10 mouse cellular contexts compared by ENCODE assay signal in the genomic region with DNA sequence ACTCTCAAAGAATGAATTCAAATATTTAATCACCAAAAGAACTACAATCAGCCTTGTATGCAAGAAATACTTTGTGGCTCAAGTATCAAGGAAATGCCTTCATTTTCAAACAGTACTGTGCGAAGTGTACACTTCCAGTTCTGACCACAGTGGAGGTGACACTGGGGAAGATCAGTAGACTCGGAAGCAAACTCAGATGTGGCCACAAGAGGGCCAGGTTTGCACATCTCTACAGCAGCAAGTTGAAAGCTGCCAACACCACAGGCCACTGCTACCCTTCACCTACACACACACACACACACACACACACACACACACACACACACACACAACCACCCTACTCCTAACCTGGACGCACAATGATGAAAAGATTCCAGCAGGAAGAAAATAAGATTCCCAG.
DNase-seq lines count a peak whose midpoint lies in the region; ATAC-seq and TF ChIP-seq lines count a peak whose summit lies in the region.
"Had no signal": no experiment of that assay in that cellular context is flagged by ENCODE, and none has a peak within 500 bp of the region (broad histone marks: within the 10 kb centered on the region; RNA-seq: fewer than 3 reads in every experiment).

No protein-coding gene starts in this region.

- no peak overlapping the region for H3K4me2 ChIP-seq in liver, embryonic 11.5 days
- H3K4me2 ChIP-seq: embryonic facial prominence, embryonic 15.5 days had no signal

- peak; percentile 63 for TF ChIP-seq CTCF in liver, adult 2 months (IDR thresholded peaks at IDR 0.05; ENCODE audit: low read depth, low read length)

- 19% methylated on average over 3 of the region's 3 CpGs for WGBS in liver, adult 2 months
- 42% methylated on average over 3 of the region's 3 CpGs for WGBS in liver, embryonic 11.5 days

- no peak for TF ChIP-seq POLR2A in liver, adult 2 months (IDR thresholded peaks at IDR 0.05; ENCODE audit: extremely low read depth, insufficient read depth, low read length)

- no peak overlapping the region for H3K27ac ChIP-seq in liver, adult 2 months (replicated peaks; ENCODE audit: insufficient read depth, low read depth, low read length)
- H3K27ac ChIP-seq in liver, embryonic 11.5 days (ENCODE audit: low read depth, low read length): no peak overlapping the region
- H3K27ac ChIP-seq: embryonic facial prominence, embryonic 15.5 days had no signal

- peak; percentile 43 for DNase-seq in liver, adult 2 months (ENCODE audit: extremely low read depth, low read depth, low spot score)
- no peak for DNase-seq in liver, embryonic 11.5 days (ENCODE audit: low spot score)
- DNase-seq in adipocyte (ENCODE audit: low spot score): peak; percentile 24
- peak; percentile 62 for DNase-seq in embryo, embryonic 11 days
- peak; percentile 18 to 60 for DNase-seq in kidney, adult 8-10 months
- peak; percentile 69 to 71 for DNase-seq in lung, adult 18-20 months
- DNase-seq in right cerebral cortex, adult 2 months (ENCODE audit: low spot score in 2 of 2): peak; percentile 65 to 72
- no peak for DNase-seq in c-Kit-positive CD71-positive TER-119-positive erythroid progenitor cells, embryonic 14.5 days (ENCODE audit: low spot score)

- no peak overlapping the region for H3K9ac ChIP-seq in liver, adult 2 months (ENCODE audit: low read depth, low read length)
- H3K9ac ChIP-seq in liver, embryonic 11.5 days (ENCODE audit: low read depth, low read length): no peak overlapping the region
- H3K9ac ChIP-seq: embryonic facial prominence, embryonic 15.5 days had no signal

- H3K4me1 ChIP-seq in liver, adult 2 months (ENCODE audit: control insufficient read depth, insufficient read depth, low read length): no peaks in the 10 kb centered on the region
- no peaks in the 10 kb centered on the region for H3K4me1 ChIP-seq in liver, embryonic 11.5 days (replicated peaks; ENCODE audit: control insufficient read depth, insufficient read depth, low read length)
- H3K4me1 ChIP-seq: embryonic facial prominence, embryonic 15.5 days had no signal

- no peak overlapping the region for H3K4me3 ChIP-seq in liver, adult 2 months (ENCODE audit: insufficient read depth, low read depth, low read length)
- no peak overlapping the region for H3K4me3 ChIP-seq in liver, embryonic 11.5 days (ENCODE audit: low read depth, low read length)
- H3K4me3 ChIP-seq: embryonic facial prominence, embryonic 15.5 days; megakaryocyte, embryonic 14.5 days had no signal

- no peaks in the 10 kb centered on the region for H3K27me3 ChIP-seq in liver, adult 2 months (ENCODE audit: control insufficient read depth, insufficient read depth, low read length)
- no peaks in the 10 kb centered on the region for H3K27me3 ChIP-seq in liver, embryonic 11.5 days (replicated peaks; ENCODE audit: control insufficient read depth, insufficient read depth, low read length)
- H3K27me3 ChIP-seq: embryonic facial prominence, embryonic 15.5 days; megakaryocyte, embryonic 14.5 days had no signal

- H3K36me3 ChIP-seq in liver, adult 2 months (ENCODE audit: control insufficient read depth, insufficient read depth, low read length): no peaks in the 10 kb centered on the region
- H3K36me3 ChIP-seq in liver, embryonic 11.5 days (ENCODE audit: control insufficient read depth, insufficient read depth, low read length): no peaks in the 10 kb centered on the region
- H3K36me3 ChIP-seq: embryonic facial prominence, embryonic 15.5 days had no signal

- no peaks in the 10 kb centered on the region for H3K79me2 ChIP-seq in liver, adult 2 months (ENCODE audit: control insufficient read depth, insufficient read depth, low read length)

- no peaks in the 10 kb centered on the region for H3K9me3 ChIP-seq in liver, embryonic 11.5 days (ENCODE audit: control insufficient read depth, low read length)
- H3K9me3 ChIP-seq: embryonic facial prominence, embryonic 15.5 days; megakaryocyte, embryonic 14.5 days had no signal

- ATAC-seq in liver, embryonic 11.5 days (replicated peaks; ENCODE audit: low FRiP score): no peak

Comparison
In these comparisons a context has a peak if more than half of its experiments do, and no peak if none do; other contexts are left out.
1. DNase-seq: peak in liver, adult 2 months (single experiment), adipocyte (single experiment), embryo, embryonic 11 days (single experiment), kidney, adult 8-10 months (2 of 2), lung, adult 18-20 months (2 of 2) and right cerebral cortex, adult 2 months (2 of 2); none in liver, embryonic 11.5 days (single experiment) and c-Kit-positive CD71-positive TER-119-positive erythroid progenitor cells, embryonic 14.5 days (single experiment).